Mouse (Mus musculus): ENCODE results near the gene Parvb. TPM values are rescaled to one million over a fixed set of nuclear protein-coding genes. Genes with fewer than 3 reads are reported as not detected.

Parvb gene
- 7.1 and 8.5 TPM in 2 replicates for polyA plus RNA-seq (2012; rRNA removed)

DNA sequence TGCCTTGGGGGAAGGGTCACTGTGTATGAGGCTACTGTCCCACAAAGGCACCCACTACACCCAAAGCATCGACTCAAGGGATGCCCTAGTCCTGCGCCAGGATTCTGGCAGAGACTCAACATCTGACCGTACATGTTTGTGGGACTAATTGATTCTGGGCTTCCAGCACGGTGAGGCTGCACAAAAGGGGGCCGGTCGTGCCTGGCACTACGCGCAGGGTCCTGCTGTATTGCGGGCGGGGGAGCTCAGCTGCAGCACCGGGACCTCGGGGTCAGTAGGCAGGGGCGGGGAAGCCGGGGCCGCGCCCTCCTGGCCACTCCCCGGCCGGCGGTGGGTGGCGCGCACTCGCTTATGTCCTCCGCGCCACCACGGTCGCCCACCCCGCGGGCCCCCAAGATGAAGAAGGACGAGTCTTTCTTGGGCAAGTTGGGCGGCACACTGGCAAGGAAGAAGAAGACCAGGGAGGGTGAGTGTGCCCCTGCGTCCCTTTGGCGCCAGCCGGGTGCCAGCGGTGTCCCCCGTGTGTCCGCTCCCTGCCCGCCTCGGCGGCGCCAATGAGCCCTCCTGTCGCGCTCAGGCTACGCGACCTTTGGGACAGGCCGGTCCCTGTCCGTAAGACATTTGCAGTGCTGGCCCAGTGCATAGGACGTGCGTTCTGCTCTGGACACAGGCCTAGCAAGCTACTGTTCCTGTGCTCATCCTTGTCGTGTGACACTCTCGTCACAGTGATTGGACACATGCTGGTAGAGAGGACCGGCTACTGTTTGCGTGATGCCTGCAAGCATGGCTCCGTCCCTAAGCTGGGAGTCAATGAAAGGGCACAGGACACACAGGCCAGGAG, at the start of gene Parvb:
Gene Parvb, plus strand, starts transcription at position 323 of the 841 bp plus-strand sequence.
- peak; percentile 10 for TF ChIP-seq POLR2A (IDR thresholded peaks at IDR 0.05; ENCODE audit: low read depth, low read length)
- no peak for TF ChIP-seq CTCF (conservative IDR thresholded peaks at IDR 0.05; ENCODE audit: insufficient read depth, insufficient read length, low read depth, low read length)
- H3K4me1 ChIP-seq (ENCODE audit: control insufficient read depth, insufficient read depth, low read length), result no peaks in the 10 kb centered on the region
- H3K4me3 ChIP-seq (ENCODE audit: insufficient read depth, low read depth, low read length), result peak within 1 kb of the TSS; percentile 44
- no peaks in the 10 kb centered on the region for H3K36me3 ChIP-seq (ENCODE audit: control insufficient read depth, insufficient read depth, low read length)
- peak; percentile 73 for DNase-seq
- H3K27me3 ChIP-seq (replicated peaks; ENCODE audit: control insufficient read depth, insufficient read depth, low read length), result no peaks in the 10 kb centered on the region
- WGBS, result 3% methylated on average over 53 of the region's 53 CpGs
- H3K27ac ChIP-seq (ENCODE audit: insufficient read depth, low read depth, low read length), result peak within 1 kb of the TSS; percentile 40

DNA sequence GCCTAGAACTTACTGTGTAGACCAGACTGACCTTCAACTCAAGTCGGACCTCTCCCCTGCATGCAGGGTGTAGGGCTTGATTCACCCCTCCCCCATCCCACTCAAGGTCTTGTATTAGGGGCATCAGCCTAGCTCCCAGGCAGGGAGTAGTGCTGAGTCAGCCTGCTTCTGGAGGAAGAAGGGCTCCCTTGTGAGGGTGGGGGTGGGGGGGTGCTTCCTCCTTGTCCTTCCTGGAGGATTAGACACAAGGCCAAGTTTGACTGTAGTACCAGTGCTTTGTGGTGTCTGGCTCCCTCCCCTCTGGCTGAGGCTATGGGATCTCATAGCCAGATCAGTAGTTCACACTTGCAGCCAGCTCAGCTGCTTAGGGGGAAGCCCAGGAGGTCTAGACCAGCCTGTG, 47.9 kb upstream of the Parvb start:
- no peak for TF ChIP-seq CTCF (conservative IDR thresholded peaks at IDR 0.05; ENCODE audit: insufficient read depth, insufficient read length, low read depth, low read length)
- no peak for TF ChIP-seq POLR2A (IDR thresholded peaks at IDR 0.05; ENCODE audit: low read depth, low read length)
- no peaks in the 10 kb centered on the region for H3K4me1 ChIP-seq (ENCODE audit: control insufficient read depth, insufficient read depth, low read length)

GRCm38 (mm10) chr15:84186196-84186595, 45.6 kb upstream of the Parvb start:
- Histone ChIP-seq H3K36me3 (ENCODE audit: control insufficient read depth, insufficient read depth, low read length) (no peaks in the 10 kb centered on the region), H3K4me1 (ENCODE audit: control insufficient read depth, insufficient read depth, low read length) (no peaks in the 10 kb centered on the region), H3K27me3 (replicated peaks; ENCODE audit: control insufficient read depth, insufficient read depth, low read length) (no peaks in the 10 kb centered on the region), H3K27ac (ENCODE audit: insufficient read depth, low read depth, low read length) (no peak overlapping the region), H3K4me3 (ENCODE audit: insufficient read depth, low read depth, low read length) (no peak overlapping the region)
- WGBS, result 50% methylated on average over 4 of the region's 4 CpGs
- TF ChIP-seq CTCF (conservative IDR thresholded peaks at IDR 0.05; ENCODE audit: insufficient read depth, insufficient read length, low read depth, low read length) (no peak), POLR2A (IDR thresholded peaks at IDR 0.05; ENCODE audit: low read depth, low read length) (no peak)
- DNase-seq, result no peak

More for the DNA sequence above, 47.9 kb upstream of the Parvb start:
- 26% methylated on average over 1 of the region's 1 CpGs for WGBS
- Histone ChIP-seq H3K4me3 (ENCODE audit: insufficient read depth, low read depth, low read length) (no peak overlapping the region), H3K27ac (ENCODE audit: insufficient read depth, low read depth, low read length) (no peak overlapping the region), H3K36me3 (ENCODE audit: control insufficient read depth, insufficient read depth, low read length) (no peaks in the 10 kb centered on the region), H3K27me3 (replicated peaks; ENCODE audit: control insufficient read depth, insufficient read depth, low read length) (no peaks in the 10 kb centered on the region)
- DNase-seq, result no peak

DNA sequence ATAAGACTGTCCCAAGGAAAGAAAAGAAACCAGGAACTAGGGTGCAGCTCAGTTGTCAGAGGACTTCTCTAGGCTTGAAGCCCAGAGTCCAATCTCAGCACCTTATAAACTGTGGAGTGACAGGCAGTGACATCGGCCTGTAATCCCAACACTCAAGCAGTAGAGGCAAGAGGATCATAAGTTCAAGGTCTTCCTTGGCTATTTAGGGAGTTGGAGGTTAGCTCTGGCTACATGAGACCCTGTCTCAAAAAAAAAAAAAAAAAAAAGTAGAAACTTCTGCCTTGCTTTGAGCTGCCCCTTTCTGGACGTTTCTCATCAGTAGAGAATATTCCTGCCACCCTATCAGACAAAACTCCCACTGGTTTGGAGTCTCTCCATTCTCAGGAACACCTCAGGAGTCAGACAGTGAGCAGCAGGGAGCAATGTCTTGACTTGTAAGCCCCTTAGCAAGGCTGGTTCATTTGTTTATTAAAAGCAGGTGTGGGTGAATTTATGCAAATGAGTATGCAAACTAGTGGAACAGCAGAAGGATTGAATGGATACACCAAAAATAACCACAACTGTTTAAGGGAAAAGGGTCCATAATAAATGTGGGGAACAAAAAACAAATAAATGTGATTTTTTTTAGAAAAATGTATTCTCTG, 42.8 kb upstream of the Parvb start:
- H3K36me3 ChIP-seq (ENCODE audit: control insufficient read depth, insufficient read depth, low read length), result no peaks in the 10 kb centered on the region
- no peak for TF ChIP-seq CTCF (conservative IDR thresholded peaks at IDR 0.05; ENCODE audit: insufficient read depth, insufficient read length, low read depth, low read length)
- no peak for TF ChIP-seq POLR2A (IDR thresholded peaks at IDR 0.05; ENCODE audit: low read depth, low read length)
- H3K4me3 ChIP-seq (ENCODE audit: insufficient read depth, low read depth, low read length), result no peak overlapping the region
- WGBS, result 55% methylated on average over 2 of the region's 2 CpGs
- no peak for DNase-seq
- H3K27ac ChIP-seq (ENCODE audit: insufficient read depth, low read depth, low read length), result no peak overlapping the region
- no peaks in the 10 kb centered on the region for H3K27me3 ChIP-seq (replicated peaks; ENCODE audit: control insufficient read depth, insufficient read depth, low read length)
- H3K4me1 ChIP-seq (ENCODE audit: control insufficient read depth, insufficient read depth, low read length), result peaks cover 14% of the 10 kb centered on the region

DNA sequence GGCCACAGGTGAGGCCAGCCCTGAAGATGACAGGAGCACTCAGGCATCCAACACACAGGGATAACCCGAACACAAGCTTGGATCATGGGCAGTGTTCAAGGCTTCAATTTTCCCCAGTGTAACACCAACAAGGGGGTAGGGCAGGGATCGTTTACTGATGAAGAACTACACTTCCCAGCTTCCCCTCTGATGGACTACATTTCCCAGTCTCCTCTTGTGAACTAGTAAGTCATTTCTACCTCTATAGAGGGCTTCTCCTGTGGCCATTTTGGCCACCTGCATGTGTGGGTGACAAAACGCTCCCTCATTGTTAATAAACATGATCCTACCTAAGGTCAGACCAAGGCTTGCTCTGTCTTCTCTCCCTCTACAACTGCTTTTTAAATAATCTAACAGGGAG, 42.0 kb upstream of the Parvb start:
- Histone ChIP-seq H3K4me3 (ENCODE audit: insufficient read depth, low read depth, low read length) (no peak overlapping the region), H3K27me3 (replicated peaks; ENCODE audit: control insufficient read depth, insufficient read depth, low read length) (no peaks in the 10 kb centered on the region), H3K36me3 (ENCODE audit: control insufficient read depth, insufficient read depth, low read length) (no peaks in the 10 kb centered on the region), H3K27ac (ENCODE audit: insufficient read depth, low read depth, low read length) (no peak overlapping the region), H3K4me1 (ENCODE audit: control insufficient read depth, insufficient read depth, low read length) (peaks cover 14% of the 10 kb centered on the region)
- TF ChIP-seq CTCF (conservative IDR thresholded peaks at IDR 0.05; ENCODE audit: insufficient read depth, insufficient read length, low read depth, low read length) (no peak), POLR2A (IDR thresholded peaks at IDR 0.05; ENCODE audit: low read depth, low read length) (no peak)
- WGBS, result 34% methylated on average over 3 of the region's 3 CpGs
- no peak for DNase-seq

- Histone ChIP-seq H3K4me3 (ENCODE audit: insufficient read depth, low read depth, low read length) (peak overlapping the region; percentile 68), H3K4me1 (ENCODE audit: control insufficient read depth, insufficient read depth, low read length) (peaks cover 14% of the 10 kb centered on the region), H3K27me3 (replicated peaks; ENCODE audit: control insufficient read depth, insufficient read depth, low read length) (no peaks in the 10 kb centered on the region), H3K36me3 (ENCODE audit: control insufficient read depth, insufficient read depth, low read length) (no peaks in the 10 kb centered on the region), H3K27ac (ENCODE audit: insufficient read depth, low read depth, low read length) (peak overlapping the region; percentile 14; the same call in 1 of the 2 replicates)
- 4% methylated on average over 9 of the region's 9 CpGs for WGBS
- TF ChIP-seq CTCF (conservative IDR thresholded peaks at IDR 0.05; ENCODE audit: insufficient read depth, insufficient read length, low read depth, low read length) (no peak), POLR2A (IDR thresholded peaks at IDR 0.05; ENCODE audit: low read depth, low read length) (no peak)
- DNase-seq, result no peak
Observed at GRCm38 (mm10) chr15:84191724-84192057, 40.2 kb upstream of the Parvb start.

Measured in kidney, adult 2 months (tissue).